Mouse (Mus musculus) E14TG2a.4 (cell line): ENCODE measurements at regions not wholly inside any gene's neighbourhood (a gene's known extent, or its start where the extent isn't known, plus 50 kb on each side); places are given as distances from the start of the nearest gene placed in this dataset.

Experiments used
- CTCF ChIP-seq: conservative IDR thresholded peaks from 2 replicates; pipeline ENCODE4 v1.5.1; 2014; ENCODE audit warnings: low read length
- POU5F1 ChIP-seq: IDR thresholded peaks from 2 replicates; pipeline ENCODE4 v1.6.1; 2014; ENCODE audit warnings: low read length, borderline replicate concordance

DNA sequence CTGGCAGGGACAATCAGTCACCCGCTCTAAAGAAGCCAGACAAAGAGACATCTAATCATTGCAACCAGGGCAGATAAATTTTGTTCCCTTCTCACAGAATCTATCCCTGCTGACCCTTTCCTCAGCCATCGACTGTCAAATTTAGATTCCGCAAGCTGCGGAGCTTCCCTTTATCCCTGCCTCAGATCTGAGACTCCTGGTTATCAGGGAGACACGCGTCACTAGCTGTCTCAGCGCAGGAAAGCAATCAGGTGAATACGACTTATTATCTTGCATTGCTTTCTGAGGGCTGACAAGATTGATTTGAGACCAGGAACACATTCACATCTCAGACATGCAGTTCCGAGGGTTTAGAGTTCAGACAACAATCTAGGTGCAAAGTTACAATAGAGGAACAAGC is 618.3 kb downstream of the Nedd1 start:
- TF ChIP-seq CTCF (no peak), POU5F1 (no peak)
